Mouse (Mus musculus) ovary, adult 18-20 months (tissue): ENCODE data around the gene Uqcc3.
"Not testable (repeated sequence)": the region's sequence is repeated elsewhere in the genome, so short reads cannot be mapped to it uniquely, and the experiment has no call there.

Source experiments
- DNase-seq: peaks from one replicate; pipeline ENCODE4 v3.0.0; 2022; ENCODE audit warnings: low spot score, mixed read lengths

The Uqcc3 gene

DNA sequence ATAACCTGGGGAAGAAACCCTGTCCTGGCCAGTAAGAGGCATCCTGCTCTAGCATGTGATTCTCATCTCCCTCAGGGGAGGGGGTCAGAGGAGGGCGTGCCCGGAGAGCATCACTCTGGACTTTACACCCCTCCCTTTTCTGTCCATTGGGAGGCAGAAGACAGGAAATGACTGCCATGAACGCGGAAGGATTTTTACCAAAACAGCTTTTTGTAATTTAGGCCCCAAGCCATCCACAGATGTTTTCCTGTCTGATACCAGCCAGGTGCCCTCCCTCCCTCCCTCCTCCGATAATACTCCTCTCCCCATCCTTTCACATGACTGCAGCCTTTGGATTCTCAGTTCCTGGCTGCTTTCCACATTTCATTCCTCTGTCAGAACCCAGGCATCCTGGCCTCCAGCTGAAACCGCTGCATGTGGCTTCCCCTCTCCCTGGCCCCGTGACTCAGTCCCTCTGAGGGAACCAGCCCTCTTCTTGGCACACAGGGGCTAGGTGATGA, 30.3 kb downstream of the Uqcc3 start, which contains the start of gene Lrrn4cl:
Gene Lrrn4cl (plus strand): TSS at position 367 of the 500 bp plus-strand sequence.
- DNase-seq = no peak

DNA sequence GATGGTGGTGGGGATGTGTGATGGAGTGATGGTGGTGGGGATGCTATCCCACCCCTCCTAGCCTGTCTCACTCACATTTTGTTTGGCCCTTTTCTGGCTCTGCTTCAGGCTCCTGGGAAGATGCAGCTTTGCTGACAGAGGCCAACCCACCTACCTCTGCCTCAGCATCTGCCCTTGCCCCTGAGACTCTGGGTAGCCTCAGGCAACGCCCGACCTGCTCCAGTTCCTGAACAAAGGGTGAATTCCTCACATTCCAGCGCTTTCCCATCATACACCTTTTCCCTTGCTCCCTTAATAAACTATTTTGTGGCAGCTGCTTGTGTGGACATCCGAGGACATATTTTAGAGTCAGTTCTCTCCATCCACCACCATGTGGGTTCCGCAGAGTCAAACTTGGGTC, 32.4 kb downstream of the Uqcc3 start:
- DNase-seq = no peak

DNA sequence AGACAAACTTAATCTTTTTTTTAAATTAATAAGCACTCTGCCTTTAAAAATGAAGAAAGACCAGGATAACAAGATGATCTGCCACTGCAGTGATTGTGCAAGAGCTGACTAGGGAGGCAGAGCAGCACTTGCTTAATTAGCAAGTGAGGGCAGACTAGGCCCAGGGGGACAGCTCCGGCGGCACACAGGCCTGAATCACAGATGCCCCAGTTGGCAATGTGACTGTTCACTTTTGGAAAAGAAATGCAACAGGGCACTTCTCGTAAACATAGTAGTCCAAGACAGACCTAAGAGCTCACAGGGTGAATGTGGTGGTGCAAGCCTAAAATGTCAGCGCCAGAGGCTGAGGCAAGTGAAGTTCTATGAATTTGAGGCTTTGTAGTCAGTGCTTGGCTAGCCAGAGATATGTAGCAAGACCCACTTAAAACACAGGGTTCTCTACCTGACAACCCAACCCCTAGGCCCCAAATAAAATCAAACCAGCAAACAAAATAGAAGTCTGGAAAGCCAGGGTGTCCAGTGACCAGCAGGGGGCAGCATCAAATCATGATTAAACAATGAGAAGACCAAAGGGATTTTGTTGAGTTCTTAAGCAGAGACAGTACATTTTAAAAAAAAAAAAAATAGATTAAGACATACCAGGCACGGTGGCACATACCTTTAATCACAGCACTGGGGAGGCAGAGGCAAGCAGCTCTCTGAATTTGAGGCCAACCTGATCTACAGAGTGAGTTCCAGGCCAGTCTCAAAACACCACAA, 36.2 kb downstream of the Uqcc3 start:
- DNase-seq = no peak

- no peak for DNase-seq
These were observed 37.8 kb downstream of the Uqcc3 start for GRCm38 (mm10) chr19:8842961-8843360.

- no peak for DNase-seq
These were observed 39.7 kb downstream of the Uqcc3 start for GRCm38 (mm10) chr19:8841012-8841411.

- DNase-seq = peak; percentile 61
These were observed 40.6 kb downstream of the Uqcc3 start for GRCm38 (mm10) chr19:8839908-8840791.

- no peak for DNase-seq
These were observed 41.4 kb downstream of the Uqcc3 start, which contains the start of gene Gng3 for GRCm38 (mm10) chr19:8839103-8839907. Gng3 (minus strand) TSS chr19:8839194.

GRCm38 (mm10) chr19:8838041-8838730, 42.5 kb downstream of the Uqcc3 start:
- DNase-seq = no peak

- peak; percentile 70 for DNase-seq
These were observed 43.4 kb downstream of the Uqcc3 start, which contains the start of gene Bscl2 for GRCm38 (mm10) chr19:8837251-8837791. Bscl2 (plus strand) TSS chr19:8837467.

GRCm38 (mm10) chr19:8836327-8836726, 44.4 kb downstream of the Uqcc3 start:
- not testable (repeated sequence) for DNase-seq

GRCm38 (mm10) chr19:8832971-8833370, 47.8 kb downstream of the Uqcc3 start:
- DNase-seq = no peak

GRCm38 (mm10) chr19:8831262-8831661, 49.5 kb downstream of the Uqcc3 start:
- no peak for DNase-seq

GRCm38 (mm10) chr19:8830664-8831063, 50.1 kb downstream of the Uqcc3 start:
- DNase-seq = no peak
